Mouse (Mus musculus) forebrain, embryonic 11.5 days (tissue): ENCODE measurements around the gene Gm49450. TPM values are rescaled to one million over a fixed set of nuclear protein-coding genes. Genes with fewer than 3 reads are reported as not detected.

ENCODE experiments used
- ATAC-seq: fragments of 200-750 bp; cut with Nextera tagmentation; replicated peaks from 2 replicates; pipeline ENCODE4 v1.8.0; 2017; ENCODE audit warnings: moderate TSS enrichment; ENCODE audit not compliant: low FRiP score
- DNase-seq: peaks from one replicate; pipeline ENCODE4 v3.0.0-alpha.2; 2017; ENCODE audit warnings: low spot score
- H3K27ac ChIP-seq: fragments of 300-500 bp; sonication (generic); 2 replicates; pipeline ENCODE4 v1.5.1; 2014; ENCODE audit warnings: low read depth, low read length
- H3K27me3 ChIP-seq: fragments of 300-500 bp; sonication (generic); 2 replicates; pipeline ENCODE4 v1.6.1; 2014; ENCODE audit warnings: mild to moderate bottlenecking, low read length, mixed read lengths; ENCODE audit not compliant: control insufficient read depth, insufficient read depth
- H3K36me3 ChIP-seq: fragments of 300-500 bp; sonication (generic); 2 replicates; pipeline ENCODE4 v1.6.1; 2014; ENCODE audit warnings: mild to moderate bottlenecking, low read length, moderate library complexity, mixed read lengths; ENCODE audit not compliant: control insufficient read depth, insufficient read depth
- H3K4me1 ChIP-seq: fragments of 300-500 bp; sonication (generic); replicated peaks from 2 replicates; pipeline ENCODE4 v1.6.1; 2014; ENCODE audit warnings: low read length, mixed read lengths; ENCODE audit not compliant: control insufficient read depth, insufficient read depth
- H3K4me2 ChIP-seq: fragments of 300-500 bp; sonication (generic); 2 replicates; pipeline ENCODE4 v1.6.1; 2014; ENCODE audit warnings: low read depth, mild to moderate bottlenecking, low read length, moderate library complexity, mixed read lengths; ENCODE audit not compliant: severe bottlenecking
- H3K4me3 ChIP-seq: fragments of 300-500 bp; sonication (generic); 2 replicates; pipeline ENCODE4 v1.5.1; 2014; ENCODE audit warnings: low read depth, low read length
- H3K9ac ChIP-seq: fragments of 300-500 bp; sonication (generic); 2 replicates; pipeline ENCODE4 v1.6.1; 2014; ENCODE audit warnings: low read length
- H3K9me3 ChIP-seq: fragments of 300-500 bp; sonication (generic); 2 replicates; pipeline ENCODE4 v1.6.1; 2016; ENCODE audit warnings: low read length, mixed read lengths; ENCODE audit not compliant: control insufficient read depth
- WGBS: fragments of 180-500 bp; shearing (Covaris S2); extraction: QIAGEN DNeasy Blood & Tissue Kit; methylation state at CpG from one replicate; pipeline ENCODE4 v1.1.7; 2014; 5-methylcytosine and 5-hydroxymethylcytosine counted together
- polyA plus RNA-seq: library from polyadenylated mRNA; unstranded; fragments of >200 nt; fragmentation: Nextera tagmentation; extraction: Ambion mirVana; gene quantifications from 2 replicates; pipeline ENCODE4 v1.2.1, GENCODE M21; 2014

The Gm49450 gene
- polyA plus RNA-seq, 1 experiment from 2014 or later, result not detected

DNA sequence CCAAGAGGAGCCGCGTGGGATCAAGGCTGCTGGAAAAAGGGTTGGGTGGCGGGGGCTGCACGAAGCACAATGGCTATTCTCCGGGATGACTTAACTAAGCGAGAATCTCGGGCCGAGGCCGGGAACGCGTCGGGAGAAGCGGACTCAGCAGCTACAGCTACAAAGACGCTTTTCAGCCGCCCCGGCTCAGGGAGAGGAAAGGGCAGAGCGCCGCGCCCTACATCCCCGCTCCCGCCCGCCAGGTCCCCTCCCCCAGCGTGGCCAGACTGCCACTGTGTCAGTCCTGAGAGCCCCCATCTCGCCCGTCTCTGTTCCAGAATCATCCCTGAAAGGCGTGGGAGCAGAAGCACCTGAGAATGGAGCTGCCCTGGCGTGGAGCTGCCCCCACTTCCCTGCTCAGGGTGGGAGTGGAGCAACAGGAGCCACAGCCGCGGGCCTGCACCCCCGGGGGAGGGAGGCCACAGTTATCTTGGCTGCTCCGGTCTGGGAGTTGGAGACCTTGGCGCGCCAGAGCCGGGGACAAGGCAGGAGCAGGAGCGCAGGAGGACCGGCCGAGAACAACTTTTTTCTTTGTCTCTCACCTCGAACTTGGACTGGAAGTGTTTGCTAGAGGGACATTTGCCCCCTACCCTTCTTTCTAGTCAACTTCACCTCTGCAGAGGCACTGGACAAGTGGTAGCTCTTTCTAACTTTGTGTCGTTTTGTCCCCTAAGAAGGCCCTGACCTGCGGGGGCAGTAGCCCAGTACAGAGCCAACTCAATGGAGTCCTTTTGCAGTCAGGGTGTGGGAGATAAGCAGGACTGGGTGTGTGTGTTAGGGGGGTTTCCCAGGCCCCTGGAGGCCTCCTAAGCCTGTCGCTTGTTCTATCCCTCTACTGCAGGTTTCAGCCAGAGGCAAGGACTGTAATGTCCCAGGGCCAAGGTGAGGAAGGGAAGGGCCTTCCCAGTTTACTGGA is 57.4 kb downstream of the Gm49450 start:
- no peaks in the 10 kb centered on the region for H3K9me3 ChIP-seq
- H3K27ac ChIP-seq, result no peak overlapping the region
- DNase-seq (peak; percentile 78), ATAC-seq (peak; percentile 29; the same call in 1 of the 2 replicates)
- peak overlapping the region; percentile 27 for H3K4me3 ChIP-seq
- peak overlapping the region; percentile 46 for H3K4me2 ChIP-seq
- H3K9ac ChIP-seq, result peak overlapping the region; percentile 56
- H3K27me3 ChIP-seq, result peaks cover 85% of the 10 kb centered on the region
- peaks cover 37% of the 10 kb centered on the region for H3K4me1 ChIP-seq
- WGBS, result under 1% methylated on average over 40 of the region's 41 CpGs
- H3K36me3 ChIP-seq, result no peaks in the 10 kb centered on the region

DNA sequence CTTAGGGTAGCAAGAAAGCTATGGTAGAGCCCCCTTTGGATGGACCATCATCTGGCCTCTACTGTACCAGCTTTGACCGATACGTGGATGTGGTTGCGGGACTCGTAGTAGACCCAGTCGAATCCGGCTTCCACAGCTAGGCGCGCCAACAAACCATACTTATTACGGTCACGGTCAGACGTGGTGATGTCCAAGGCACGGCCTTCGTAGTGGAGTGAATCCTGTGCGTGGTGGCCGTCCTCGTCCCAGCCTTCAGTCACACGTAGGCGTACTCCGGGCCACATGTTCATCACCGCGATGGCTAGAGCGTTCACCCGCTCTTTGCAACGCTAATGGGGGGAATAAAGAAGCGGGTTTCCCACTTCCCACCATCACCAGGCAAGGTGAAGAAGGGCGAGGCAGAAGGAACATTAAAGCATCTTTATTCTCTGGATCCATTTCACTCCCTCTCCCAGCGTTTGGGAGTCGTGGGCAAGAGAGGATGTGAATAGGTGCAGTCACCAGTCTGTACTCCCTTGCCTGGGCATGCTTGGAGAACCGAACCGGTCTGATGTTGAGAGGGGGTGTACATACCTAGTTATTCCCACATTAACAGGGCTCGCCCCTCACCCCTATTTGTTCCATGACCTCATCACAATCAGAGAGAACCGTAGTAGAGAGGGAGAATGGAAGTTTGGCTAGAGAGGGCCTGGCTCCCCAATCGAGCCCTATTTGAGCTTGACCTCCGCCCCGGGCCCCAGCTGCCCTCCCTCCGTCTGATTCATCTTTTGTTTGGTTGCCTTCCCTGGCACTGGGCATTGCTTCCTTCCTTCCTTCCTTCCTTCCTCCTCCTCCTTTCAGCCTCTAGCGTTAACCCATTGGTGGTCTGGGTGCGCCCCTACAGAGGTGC is 58.4 kb downstream of the Gm49450 start:
- Histone ChIP-seq H3K36me3 (no peaks in the 10 kb centered on the region), H3K9ac (peak overlapping the region; percentile 56), H3K4me2 (peak overlapping the region; percentile 78), H3K9me3 (no peaks in the 10 kb centered on the region), H3K27me3 (peaks cover 86% of the 10 kb centered on the region), H3K4me1 (peaks cover 37% of the 10 kb centered on the region), H3K4me3 (peak overlapping the region; percentile 42), H3K27ac (no peak overlapping the region)
- DNase-seq (no peak), ATAC-seq (no peak)
- 3% methylated on average over 38 of the region's 38 CpGs for WGBS

DNA sequence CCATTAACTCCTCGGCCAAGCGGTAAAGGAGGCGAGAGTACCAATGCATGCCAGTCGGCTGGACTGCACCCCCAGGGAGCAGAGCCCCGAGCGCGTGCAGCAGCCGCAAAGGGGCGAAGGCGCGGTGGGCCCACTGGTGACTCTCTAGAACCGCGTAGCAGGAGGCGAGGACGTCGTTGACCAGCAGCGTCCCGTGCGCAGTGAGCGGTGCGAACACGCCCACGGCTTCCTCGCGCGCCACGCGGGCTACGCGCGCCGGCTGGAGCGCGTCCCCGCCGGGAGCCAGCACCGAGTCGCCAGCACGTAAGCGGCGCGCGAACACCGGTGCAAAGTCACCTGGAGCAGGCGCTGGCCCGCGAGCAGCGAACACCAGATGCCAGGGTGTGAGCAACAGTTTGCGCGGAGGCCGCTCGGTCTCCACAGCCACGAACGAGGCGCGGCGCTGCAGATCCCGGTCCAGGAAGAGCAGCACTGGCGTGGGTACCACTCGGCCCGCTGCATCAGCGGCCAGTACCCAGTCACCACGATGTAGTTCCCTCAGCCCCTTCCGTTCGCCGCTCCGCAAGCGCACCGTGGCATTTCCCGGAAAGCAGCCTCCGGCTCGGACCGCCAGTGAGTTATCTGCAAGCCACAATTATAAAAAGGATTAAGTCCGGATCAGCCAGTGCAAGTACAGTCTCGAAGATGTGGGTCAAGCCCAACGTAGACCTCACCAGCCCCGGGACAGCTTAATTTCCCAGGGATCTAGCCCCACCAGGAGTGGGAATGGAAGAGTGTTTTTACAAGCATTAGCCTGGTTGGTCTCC is 59.2 kb downstream of the Gm49450 start, which contains the start of gene Rhebl1:
Gene Rhebl1 (minus strand): TSS at position 601 of the 806 bp plus-strand sequence.
- Histone ChIP-seq H3K36me3 (no peaks in the 10 kb centered on the region), H3K4me1 (peaks cover 37% of the 10 kb centered on the region), H3K9me3 (no peaks in the 10 kb centered on the region), H3K4me2 (peak within 1 kb of the TSS; percentile 78), H3K9ac (peak within 1 kb of the TSS; percentile 56), H3K27ac (no peak within 1 kb of the TSS), H3K4me3 (peak within 1 kb of the TSS; percentile 42), H3K27me3 (peaks cover 82% of the 10 kb centered on the region)
- WGBS, result under 1% methylated on average over 77 of the region's 77 CpGs
- ATAC-seq, result no peak
- DNase-seq, result peak; percentile 73

DNA sequence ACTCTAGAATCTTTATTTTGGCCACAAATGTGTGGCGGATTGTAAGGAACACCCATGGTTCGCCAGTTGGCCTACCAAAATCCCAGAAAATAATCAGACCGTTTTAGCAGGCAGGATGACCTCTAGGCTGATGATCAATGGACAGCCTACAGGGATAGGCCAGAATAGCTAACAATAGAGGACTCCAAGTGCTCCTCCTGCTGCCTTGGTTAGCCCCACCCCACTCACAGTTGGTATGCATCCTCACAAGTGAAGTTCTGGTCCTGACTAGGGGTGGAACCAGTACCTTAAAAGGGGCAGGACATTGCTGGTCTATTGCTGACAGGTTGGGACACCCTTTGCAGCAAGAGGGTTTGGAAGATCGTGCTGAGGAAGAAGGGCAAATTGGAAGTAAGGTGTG is 60.3 kb downstream of the Gm49450 start:
- no peak overlapping the region for H3K27ac ChIP-seq
- no peaks in the 10 kb centered on the region for H3K9me3 ChIP-seq
- peaks cover 71% of the 10 kb centered on the region for H3K27me3 ChIP-seq
- no peak overlapping the region for H3K4me3 ChIP-seq
- DNase-seq (no peak), ATAC-seq (no peak)
- no peaks in the 10 kb centered on the region for H3K36me3 ChIP-seq
- H3K4me1 ChIP-seq, result peaks cover 31% of the 10 kb centered on the region
- WGBS, result 40% methylated on average over 4 of the region's 4 CpGs
- no peak overlapping the region for H3K4me2 ChIP-seq
- no peak overlapping the region for H3K9ac ChIP-seq

DNA sequence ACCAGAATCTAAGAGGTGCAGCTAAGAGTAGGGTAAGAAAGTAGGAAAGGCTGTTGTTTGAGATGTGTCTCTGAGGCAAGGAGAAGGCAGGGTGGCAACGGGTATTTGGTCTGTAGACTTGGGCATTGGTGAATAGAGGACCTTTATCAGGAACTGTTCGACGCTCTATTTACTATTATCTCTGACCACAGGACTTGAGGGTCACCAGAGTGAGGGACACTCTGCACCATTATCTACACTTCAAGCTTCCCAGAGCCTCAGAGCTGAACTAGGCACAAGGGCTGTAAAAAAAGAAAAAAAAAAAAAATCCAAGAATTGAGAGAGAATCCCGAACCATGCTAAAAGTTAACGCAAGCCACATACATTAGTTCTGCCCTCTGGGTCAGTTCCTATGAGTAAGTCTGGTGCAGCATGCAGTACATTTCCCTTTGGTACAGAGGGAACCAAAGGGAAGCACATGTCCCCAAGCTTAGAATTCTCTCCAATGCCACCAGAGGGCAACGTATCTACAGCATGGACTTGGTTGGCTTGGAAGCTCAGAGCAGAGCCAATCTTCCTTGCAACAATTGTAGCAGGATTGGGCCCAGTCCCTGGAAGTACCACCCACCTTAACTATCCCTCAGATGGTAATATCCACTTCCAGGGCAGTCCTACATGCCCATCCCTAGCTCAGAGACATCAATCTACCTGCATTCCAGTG is 61.3 kb downstream of the Gm49450 start:
- 48% methylated on average over 6 of the region's 6 CpGs for WGBS
- DNase-seq (peak; percentile 68), ATAC-seq (peak; percentile 61; the same call in 1 of the 2 replicates)
- Histone ChIP-seq H3K27ac (no peak overlapping the region), H3K4me1 (peaks cover 24% of the 10 kb centered on the region), H3K27me3 (peaks cover 61% of the 10 kb centered on the region), H3K36me3 (no peaks in the 10 kb centered on the region), H3K4me2 (no peak overlapping the region), H3K4me3 (no peak overlapping the region), H3K9me3 (no peaks in the 10 kb centered on the region), H3K9ac (no peak overlapping the region)

DNA sequence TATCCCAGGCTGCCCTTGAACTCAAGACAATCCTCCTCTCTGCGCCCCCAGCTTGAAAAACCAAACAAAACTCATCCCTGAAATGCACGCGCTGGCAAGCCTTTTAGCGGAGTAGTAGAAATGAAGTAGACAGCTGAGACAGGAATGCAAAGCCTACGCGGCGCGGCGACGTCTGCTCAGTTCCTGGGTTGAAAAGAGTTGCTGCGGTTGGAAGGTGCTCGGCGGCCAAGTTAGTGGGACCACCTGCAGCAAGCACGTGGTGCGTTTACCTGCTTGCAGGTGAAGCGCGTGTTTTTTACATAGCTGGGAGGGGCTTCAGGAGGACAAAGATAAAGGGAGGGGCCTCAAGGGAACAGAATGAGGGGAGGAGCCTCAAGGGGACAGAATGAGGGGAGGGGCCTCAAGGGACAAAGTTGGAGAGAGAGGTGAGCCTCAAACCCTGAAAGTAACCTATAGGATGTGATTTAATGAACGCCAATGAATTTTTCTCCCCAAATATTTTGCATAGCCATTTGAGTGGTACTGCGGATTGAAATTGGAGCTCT is 62.1 kb downstream of the Gm49450 start:
- Histone ChIP-seq H3K4me1 (peaks cover 22% of the 10 kb centered on the region), H3K4me2 (no peak overlapping the region), H3K9ac (no peak overlapping the region), H3K9me3 (no peaks in the 10 kb centered on the region), H3K4me3 (0 out of 2 replicates have a peak overlapping the region, but pooled peaks have one; percentile 1), H3K36me3 (no peaks in the 10 kb centered on the region), H3K27me3 (peaks cover 53% of the 10 kb centered on the region), H3K27ac (no peak overlapping the region)
- DNase-seq (no peak), ATAC-seq (no peak)
- WGBS, result 12% methylated on average over 19 of the region's 19 CpGs

DNA sequence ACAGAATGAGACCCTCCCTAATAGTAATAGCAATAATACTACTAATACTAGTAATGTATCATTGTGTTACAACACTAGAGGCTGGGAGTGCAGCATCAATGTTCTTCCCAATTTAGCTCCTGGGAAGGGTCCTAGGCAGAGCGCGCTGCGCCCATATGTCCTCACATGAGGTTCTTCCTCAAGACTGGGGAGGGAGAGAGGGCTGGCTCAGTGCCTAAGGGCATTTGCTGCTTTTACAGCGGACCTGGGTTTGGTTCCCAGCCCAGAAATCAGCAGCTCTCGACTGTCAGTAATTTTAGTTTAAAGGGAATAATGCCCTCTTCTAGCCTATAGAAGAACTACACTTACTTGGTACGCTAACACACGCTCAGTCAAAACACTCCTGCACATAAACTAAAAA is 65.8 kb downstream of the Gm49450 start:
- 81% methylated on average over 7 of the region's 7 CpGs for WGBS
- Histone ChIP-seq H3K9ac (no peak overlapping the region), H3K27me3 (peaks cover 16% of the 10 kb centered on the region), H3K4me3 (no peak overlapping the region), H3K27ac (no peak overlapping the region), H3K4me2 (no peak overlapping the region), H3K9me3 (no peaks in the 10 kb centered on the region), H3K36me3 (no peaks in the 10 kb centered on the region), H3K4me1 (no peaks in the 10 kb centered on the region)
- ATAC-seq, result no peak
- no peak for DNase-seq
